Mouse (Mus musculus) brain, embryonic 14.5 days (tissue): ENCODE measurements at regions not wholly inside any gene's neighbourhood (a gene's known extent, or its start where the extent isn't known, plus 50 kb on each side); places are given as distances from the start of the nearest gene placed in this dataset.

Source experiments
- CTCF ChIP-seq: fragments of 200-500 bp; IDR thresholded peaks from 2 replicates; pipeline ENCODE4 v1.5.1; 2012; ENCODE audit warnings: inconsistent platforms, mild to moderate bottlenecking, moderate library complexity, borderline replicate concordance; ENCODE audit not compliant: insufficient read depth, insufficient read length; ENCODE audit errors: extremely low read depth
- POLR2A ChIP-seq: fragments of 200-500 bp; IDR thresholded peaks from 2 replicates; pipeline ENCODE4 v1.6.1; 2012; ENCODE audit warnings: mild to moderate bottlenecking, inconsistent platforms, borderline replicate concordance; ENCODE audit not compliant: poor library complexity, insufficient read depth, insufficient read length, severe bottlenecking; ENCODE audit errors: extremely low read depth

DNA sequence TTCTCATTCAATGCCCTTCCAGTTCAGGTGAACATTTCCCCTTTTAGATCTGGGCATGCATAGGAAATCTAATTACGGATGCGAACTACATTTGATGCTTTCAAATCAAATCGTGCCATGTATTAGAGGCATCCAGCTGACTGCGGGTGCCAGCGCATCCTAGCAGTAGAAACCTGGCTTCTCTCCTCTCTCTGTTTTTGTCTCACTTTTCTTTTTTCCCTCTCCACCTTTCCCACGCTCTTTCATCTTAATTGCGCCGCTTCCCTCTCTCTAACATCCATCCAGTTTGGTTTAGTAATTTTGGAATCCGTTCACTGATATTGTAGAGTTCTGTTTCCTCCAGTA lies 322.4 kb downstream of the Edem1 start:
- TF ChIP-seq CTCF (no peak), POLR2A (no peak)
